Mouse (Mus musculus) myocyte (in vitro differentiated cells): ENCODE results near the gene Shank2. TPM values are rescaled to one million over a fixed set of nuclear protein-coding genes. Genes with fewer than 3 reads are reported as not detected.

Source experiments
- H3K27me3 ChIP-seq: one replicate; pipeline ENCODE4 v1.6.1; 2011; ENCODE audit not compliant: control insufficient read depth, insufficient read depth, insufficient read length
- H3K36me3 ChIP-seq: one replicate; pipeline ENCODE4 v1.6.1; 2011; ENCODE audit not compliant: control insufficient read depth, insufficient read depth
- H3K4me2 ChIP-seq: one replicate; pipeline ENCODE4 v1.6.1; 2011; ENCODE audit warnings: low read depth, control low read depth
- H3K4me3 ChIP-seq: one replicate; pipeline ENCODE4 v1.5.1; 2011; ENCODE audit warnings: mild to moderate bottlenecking, control low read depth, moderate library complexity
- H3K79me2 ChIP-seq: one replicate; pipeline ENCODE4 v1.6.1; 2011; ENCODE audit not compliant: control insufficient read depth, insufficient read depth
- H3ac ChIP-seq: one replicate; pipeline ENCODE4 v1.6.1; 2011; ENCODE audit not compliant: control insufficient read depth, insufficient read length
- CEBPB ChIP-seq: IDR thresholded peaks from 2 replicates; pipeline ENCODE4 v1.6.1; 2011; ENCODE audit warnings: mild to moderate bottlenecking, moderate library complexity; ENCODE audit not compliant: poor library complexity, insufficient read depth, severe bottlenecking
- E2F4 ChIP-seq: IDR thresholded peaks from one replicate; pipeline ENCODE4 v1.6.1; 2011; ENCODE audit warnings: mild to moderate bottlenecking, control low read depth, moderate library complexity; ENCODE audit not compliant: insufficient read depth
- MAX ChIP-seq: IDR thresholded peaks from one replicate; pipeline ENCODE4 v1.6.1; 2011; ENCODE audit warnings: low read depth, mild to moderate bottlenecking, control low read depth
- MYOD1 ChIP-seq, 3 experiments: IDR thresholded peaks; one replicate each; pipeline ENCODE4 v1.6.1; 2011; ENCODE audit warnings: control low read depth in 2 of 3, low read depth in 2 of 3, mild to moderate bottlenecking in 2 of 3, moderate library complexity in 1 of 3; ENCODE audit not compliant: insufficient read length in 2 of 3, control insufficient read depth in 1 of 3
- MYOG ChIP-seq, 3 experiments: IDR thresholded peaks; one replicate each; pipeline ENCODE4 v1.6.1; 2011; ENCODE audit warnings: control low read depth in 2 of 3, low read depth in 2 of 3, mild to moderate bottlenecking in 2 of 3; ENCODE audit not compliant: insufficient read length in 2 of 3, control insufficient read depth in 1 of 3, insufficient read depth in 1 of 3
- POLR2A ChIP-seq: IDR thresholded peaks from one replicate; pipeline ENCODE4 v1.6.1; 2011; ENCODE audit warnings: low read depth, mild to moderate bottlenecking, control low read depth, moderate library complexity; ENCODE audit not compliant: insufficient read length
- POLR2AphosphoS2 ChIP-seq: IDR thresholded peaks from one replicate; pipeline ENCODE4 v1.6.1; 2011; ENCODE audit warnings: low read depth, control low read depth; ENCODE audit not compliant: insufficient read length
- REST ChIP-seq: IDR thresholded peaks from one replicate; pipeline ENCODE4 v1.6.1; 2011; ENCODE audit warnings: mild to moderate bottlenecking, control low read depth, moderate library complexity; ENCODE audit not compliant: insufficient read depth, insufficient read length
- SRF ChIP-seq: IDR thresholded peaks from one replicate; pipeline ENCODE4 v1.6.1; 2011; ENCODE audit warnings: low read depth; ENCODE audit not compliant: control insufficient read depth, insufficient read length
- TCF12 ChIP-seq: IDR thresholded peaks from one replicate; pipeline ENCODE4 v1.6.1; 2011; ENCODE audit warnings: mild to moderate bottlenecking, control low read depth; ENCODE audit not compliant: poor library complexity, insufficient read depth, severe bottlenecking
- TCF3 ChIP-seq: IDR thresholded peaks from one replicate; pipeline ENCODE4 v1.6.1; 2011; ENCODE audit warnings: low read depth, control low read depth; ENCODE audit not compliant: insufficient read length
- USF1 ChIP-seq: IDR thresholded peaks from one replicate; pipeline ENCODE4 v1.6.1; 2011; ENCODE audit warnings: low read depth, mild to moderate bottlenecking, control low read depth, moderate library complexity
- polyA plus RNA-seq: library from polyadenylated mRNA; unstranded; fragments of >200 nt; fragmentation: generic; extraction: Trizol; gene quantifications from one replicate; pipeline ENCODE4 v1.2.1, GENCODE M21; 2012; ENCODE audit warnings: missing spikeins

The Shank2 gene
- polyA plus RNA-seq, 1 experiment: 0.07 TPM

- Histone ChIP-seq H3K4me2 (no peak overlapping the region), H3ac (no peak overlapping the region), H3K27me3 (no peaks in the 10 kb centered on the region), H3K36me3 (no peaks in the 10 kb centered on the region), H3K4me3 (no peak overlapping the region), H3K79me2 (no peaks in the 10 kb centered on the region)
- TF ChIP-seq TCF3 (no peak), POLR2AphosphoS2 (no peak), E2F4 (no peak), USF1 (no peak), MAX (no peak), TCF12 (no peak), SRF (no peak), MYOG (IDR thresholded peaks at IDR 0.05; ENCODE audit: control insufficient read depth in 1 of 3, insufficient read depth in 1 of 3, insufficient read length in 2 of 3, low read depth in 2 of 3) (no peak)
Observed at GRCm38 (mm10) chr7:144055702-144056531, 54.2 kb downstream of the Shank2 start.

DNA sequence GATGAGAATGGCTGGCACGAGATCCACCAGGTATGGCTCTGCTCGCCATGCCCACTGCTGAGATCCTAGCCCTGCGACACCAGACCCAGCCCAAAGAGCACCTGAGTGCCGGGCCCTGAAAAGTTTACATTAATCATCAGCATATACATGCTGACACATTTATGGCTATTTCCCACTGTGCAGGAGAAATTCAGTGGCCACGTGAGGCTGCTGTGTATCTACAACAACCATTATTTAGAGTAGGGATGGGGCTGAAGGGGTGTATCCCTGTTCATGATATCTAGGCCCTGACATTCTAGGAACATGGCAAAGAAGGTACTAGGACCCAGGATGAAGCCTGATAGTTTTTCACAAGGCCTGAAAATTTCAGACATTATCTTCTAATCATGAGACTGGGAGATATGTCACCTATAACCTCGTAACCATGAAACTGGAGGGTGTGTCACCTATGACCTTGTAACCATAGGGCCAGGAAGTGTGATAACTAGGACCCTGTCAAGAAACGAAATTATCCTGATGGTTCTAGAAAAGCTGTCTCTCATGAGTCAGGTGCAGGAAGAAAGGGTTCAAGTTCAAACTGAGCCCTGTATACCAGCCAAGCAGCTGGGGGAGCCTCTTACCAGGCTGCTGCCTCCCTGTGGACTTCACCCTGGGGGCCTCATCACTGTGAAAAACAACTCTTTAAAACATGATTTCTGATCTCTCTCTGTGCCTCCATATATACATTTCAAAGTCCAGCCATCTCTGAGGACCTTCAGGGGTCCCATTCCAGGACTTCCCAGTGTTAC lies 68.6 kb downstream of the Shank2 start:
- Histone ChIP-seq H3K4me3 (no peak overlapping the region), H3K79me2 (no peaks in the 10 kb centered on the region), H3ac (no peak overlapping the region), H3K27me3 (no peaks in the 10 kb centered on the region), H3K4me2 (no peak overlapping the region), H3K36me3 (no peaks in the 10 kb centered on the region)
- TF ChIP-seq POLR2A (no peak), USF1 (no peak), CEBPB (no peak), TCF3 (no peak), E2F4 (no peak), POLR2AphosphoS2 (no peak), REST (no peak), MYOG (IDR thresholded peaks at IDR 0.05; ENCODE audit: control insufficient read depth in 1 of 3, insufficient read depth in 1 of 3, insufficient read length in 2 of 3, low read depth in 2 of 3) (no peak), TCF12 (no peak), MYOD1 (IDR thresholded peaks at IDR 0.05; ENCODE audit: control insufficient read depth in 1 of 3, insufficient read length in 2 of 3, low read depth in 2 of 3) (no peak), SRF (no peak), MAX (no peak)

DNA sequence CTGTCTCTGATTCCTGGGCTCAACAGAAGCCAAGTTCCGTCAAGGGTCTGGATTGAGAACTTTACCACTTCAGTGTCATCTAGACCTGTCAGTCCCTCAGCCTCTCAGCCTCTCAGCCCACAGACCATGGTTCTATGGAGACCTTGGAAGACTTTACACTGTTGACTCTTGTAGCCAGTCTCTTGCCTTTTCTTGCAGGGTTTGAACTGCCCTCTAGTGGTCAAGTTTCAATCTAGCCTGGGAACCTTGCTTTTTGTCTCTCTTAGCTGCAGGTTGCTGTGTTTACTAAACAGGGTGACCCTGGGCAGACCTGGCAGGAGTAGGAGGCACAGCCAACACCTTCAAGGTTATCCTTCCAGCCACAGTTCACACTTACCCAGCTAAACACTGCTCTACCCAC lies 70.5 kb downstream of the Shank2 start:
- TF ChIP-seq USF1: no peak
- TF ChIP-seq MAX: no peak

DNA sequence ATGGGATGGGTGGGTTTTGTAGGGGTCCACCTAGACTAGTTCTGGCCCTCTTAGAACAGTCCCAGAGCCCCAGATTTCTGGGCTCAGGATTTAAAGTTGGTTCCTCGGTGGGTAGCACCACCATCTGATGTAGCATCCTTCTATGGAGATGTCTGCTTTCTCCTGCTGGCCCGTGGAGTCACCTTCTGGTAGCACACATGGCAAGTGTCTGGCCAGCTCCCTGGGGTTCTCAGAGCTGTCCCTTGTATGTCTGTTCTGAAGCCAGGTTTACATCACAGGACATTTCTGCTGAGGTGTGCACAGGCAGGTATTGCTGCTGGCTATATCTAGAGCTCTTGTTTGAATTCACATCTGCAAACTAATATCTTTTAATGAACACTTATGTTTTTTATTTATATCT lies 71.1 kb downstream of the Shank2 start:
- Histone ChIP-seq H3K79me2 (no peaks in the 10 kb centered on the region), H3K4me2 (no peak overlapping the region), H3K27me3 (no peaks in the 10 kb centered on the region), H3K36me3 (no peaks in the 10 kb centered on the region), H3ac (no peak overlapping the region), H3K4me3 (no peak overlapping the region)
- TF ChIP-seq REST (no peak), SRF (no peak), TCF12 (no peak), POLR2A (no peak), TCF3 (no peak), MAX (no peak), CEBPB (no peak), MYOD1 (IDR thresholded peaks at IDR 0.05; ENCODE audit: control insufficient read depth in 1 of 3, insufficient read length in 2 of 3, low read depth in 2 of 3) (no peak), E2F4 (no peak), POLR2AphosphoS2 (no peak), MYOG (IDR thresholded peaks at IDR 0.05; ENCODE audit: control insufficient read depth in 1 of 3, insufficient read depth in 1 of 3, insufficient read length in 2 of 3, low read depth in 2 of 3) (no peak)

More for the DNA sequence above, 70.5 kb downstream of the Shank2 start:
- no peak overlapping the region for H3ac ChIP-seq
- no peaks in the 10 kb centered on the region for H3K36me3 ChIP-seq
- no peaks in the 10 kb centered on the region for H3K79me2 ChIP-seq
- H3K27me3 ChIP-seq: no peaks in the 10 kb centered on the region
- H3K4me3 ChIP-seq: no peak overlapping the region
- H3K4me2 ChIP-seq: no peak overlapping the region

DNA sequence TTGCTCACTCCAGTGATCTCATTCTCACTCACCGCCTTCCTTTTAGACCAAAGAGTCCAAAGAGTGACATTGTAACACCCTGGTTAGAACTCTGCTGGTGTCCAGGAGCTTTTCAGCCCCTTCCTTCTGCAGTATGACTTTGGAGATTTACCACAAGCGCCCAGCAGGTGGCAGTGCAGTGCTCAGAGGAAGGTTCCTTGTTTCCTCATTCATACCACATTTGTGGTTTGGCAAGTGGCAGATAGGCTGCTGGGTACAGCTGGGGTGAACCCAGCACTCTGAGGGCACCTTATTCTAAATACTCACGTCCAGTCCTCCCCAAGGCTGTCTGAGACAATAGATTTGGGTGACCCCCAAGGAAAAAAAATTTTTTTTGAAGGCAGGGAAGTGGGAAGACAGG lies 73.0 kb downstream of the Shank2 start:
- H3K79me2 ChIP-seq: no peaks in the 10 kb centered on the region
- H3K36me3 ChIP-seq: no peaks in the 10 kb centered on the region
- TF ChIP-seq REST (no peak), E2F4 (no peak), MAX (no peak), USF1 (no peak), TCF12 (no peak)
- H3ac ChIP-seq: no peak overlapping the region
- no peak overlapping the region for H3K4me2 ChIP-seq
- no peaks in the 10 kb centered on the region for H3K27me3 ChIP-seq
- no peak overlapping the region for H3K4me3 ChIP-seq
